Comparison of ENCODE assay signal across 12 mouse cellular contexts in the genomic region with DNA sequence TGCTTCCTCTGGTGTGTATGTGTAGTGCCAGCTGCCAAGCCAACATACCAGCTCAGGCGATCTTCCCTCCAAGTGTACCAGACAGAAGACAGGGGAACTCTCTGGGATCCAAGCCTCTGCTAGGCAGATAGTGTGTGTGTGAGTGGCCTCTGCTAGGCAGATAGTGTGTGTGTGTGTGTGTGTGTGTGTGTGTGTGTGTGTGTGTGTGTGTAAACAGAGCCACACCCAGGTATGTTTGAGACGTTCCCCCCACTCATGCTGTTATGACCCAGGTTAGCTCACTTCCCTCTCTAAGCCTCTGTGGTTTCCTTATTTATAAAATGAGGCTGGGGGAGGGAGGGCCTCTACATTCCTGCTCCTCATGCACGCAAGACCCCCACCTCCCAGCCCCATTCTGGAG. TPM values are rescaled to one million over a fixed set of nuclear protein-coding genes. Genes with fewer than 3 reads are reported as not detected.
A peak's percentile ranks its signal among the peaks of the same experiment; 100 is the strongest.
DNase-seq lines count a peak whose midpoint lies in the region; ATAC-seq lines count a peak whose summit lies in the region.
"Had no signal": no experiment of that assay in that cellular context is flagged by ENCODE, and none has a peak within 500 bp of the region (broad histone marks: within the 10 kb centered on the region; RNA-seq: fewer than 3 reads in every experiment).

No protein-coding gene starts in this region.

- H3K9ac ChIP-seq in hindbrain, embryonic 12.5 days = no peak overlapping the region
- peak overlapping the region; percentile 42 for H3K9ac ChIP-seq in intestine, embryonic 16.5 days (ENCODE audit: low read depth, low read length)
- H3K9ac ChIP-seq: heart, embryonic 13.5 days had no signal

- peaks cover 49% of the 10 kb centered on the region for H3K4me1 ChIP-seq in hindbrain, embryonic 10.5 days (replicated peaks)
- 0 out of 2 replicates have a peak, but pooled peaks cover 6% of the 10 kb centered on the region for H3K4me1 ChIP-seq in hindbrain, embryonic 12.5 days
- H3K4me1 ChIP-seq in intestine, embryonic 16.5 days (ENCODE audit: control insufficient read depth, insufficient read depth, low read length) = peaks cover 13% of the 10 kb centered on the region

- H3K9me3 ChIP-seq in hindbrain, embryonic 10.5 days = no peaks in the 10 kb centered on the region
- no peaks in the 10 kb centered on the region for H3K9me3 ChIP-seq in hindbrain, embryonic 12.5 days (replicated peaks)
- H3K9me3 ChIP-seq in intestine, embryonic 16.5 days (ENCODE audit: control insufficient read depth, low read length) = no peaks in the 10 kb centered on the region
- H3K9me3 ChIP-seq: heart, embryonic 13.5 days had no signal

- 69% methylated on average over 3 of the region's 3 CpGs for WGBS in hindbrain, embryonic 10.5 days
- 81% methylated on average over 3 of the region's 3 CpGs for WGBS in hindbrain, embryonic 12.5 days
- 37% methylated on average over 3 of the region's 3 CpGs for WGBS in intestine, embryonic 16.5 days

- no peak for ATAC-seq in hindbrain, embryonic 12.5 days (ENCODE audit: low FRiP score)
- ATAC-seq in activated CD4-positive, CD25-positive, alpha-beta regulatory T cell, adult 4 months = peak; percentile 55
- peak; percentile 41 for ATAC-seq in intestine, embryonic 16.5 days
- peak; percentile 60 for ATAC-seq in megakaryocyte, adult 5-6 weeks (ENCODE audit: poor library complexity, severe bottlenecking)

- no peak overlapping the region for H3K4me3 ChIP-seq in hindbrain, embryonic 10.5 days
- no peak overlapping the region for H3K4me3 ChIP-seq in hindbrain, embryonic 12.5 days
- H3K4me3 ChIP-seq in intestine, embryonic 16.5 days (ENCODE audit: low read length) = no peak overlapping the region
- H3K4me3 ChIP-seq: heart, embryonic 13.5 days; myocyte had no signal

- DNase-seq in hindbrain, embryonic 10.5 days (ENCODE audit: low spot score) = no peak
- DNase-seq in left cerebral cortex, adult 18-20 months (ENCODE audit: low spot score in 2 of 2) = no peak
- DNase-seq in frontal cortex, postnatal 25 days (ENCODE audit: low spot score in 2 of 2) = no peak
- DNase-seq in adrenal gland, postnatal 4 days (ENCODE audit: low spot score in 2 of 2) = no peak
- DNase-seq: adrenal gland, adult 8-10 months had no signal

- H3K36me3 ChIP-seq in hindbrain, embryonic 10.5 days = no peaks in the 10 kb centered on the region
- H3K36me3 ChIP-seq in hindbrain, embryonic 12.5 days = no peaks in the 10 kb centered on the region
- no peaks in the 10 kb centered on the region for H3K36me3 ChIP-seq in intestine, embryonic 16.5 days (ENCODE audit: control insufficient read depth, insufficient read depth, low read length)
- H3K36me3 ChIP-seq: heart, embryonic 13.5 days had no signal

- no peaks in the 10 kb centered on the region for H3K27me3 ChIP-seq in hindbrain, embryonic 10.5 days (ENCODE audit: insufficient read depth, poor library complexity, severe bottlenecking)
- H3K27me3 ChIP-seq in hindbrain, embryonic 12.5 days = 0 out of 2 replicates have a peak, but pooled peaks cover under 1% of the 10 kb centered on the region
- no peaks in the 10 kb centered on the region for H3K27me3 ChIP-seq in intestine, embryonic 16.5 days (replicated peaks; ENCODE audit: control insufficient read depth, insufficient read depth, low read length)

- H3K4me2 ChIP-seq in hindbrain, embryonic 12.5 days (replicated peaks) = no peak overlapping the region
- H3K4me2 ChIP-seq in intestine, embryonic 16.5 days (ENCODE audit: low read depth, low read length) = peak overlapping the region; percentile 17; the same call in 1 of the 2 replicates
- H3K4me2 ChIP-seq: heart, embryonic 13.5 days had no signal

- H3K27ac ChIP-seq in hindbrain, embryonic 10.5 days = peak overlapping the region; percentile 42
- H3K27ac ChIP-seq in hindbrain, embryonic 12.5 days = no peak overlapping the region
- H3K27ac ChIP-seq in intestine, embryonic 16.5 days (ENCODE audit: low read length) = peak overlapping the region; percentile 60
- H3K27ac ChIP-seq: heart, embryonic 13.5 days had no signal

RNA-seq across cellular contexts. Expression of a gene that starts 10.7 kb away (rescaled TPM):
- 40.9 and 51.2 TPM in 2 replicates for polyA plus RNA-seq in hindbrain, embryonic 10.5 days (2016; fragmentation: Nextera tagmentation; extraction: Ambion mirVana)
- polyA plus RNA-seq in hindbrain, embryonic 12.5 days (2016; fragmentation: Nextera tagmentation; extraction: Ambion mirVana) = 23.8 and 27.6 TPM in 2 replicates
- polyA plus RNA-seq in activated CD4-positive, CD25-positive, alpha-beta regulatory T cell, adult 4 months (2017; shearing (Covaris generic)) = 10 to 100 TPM; 33.9 to 35.5 TPM
- polyA plus RNA-seq in intestine, embryonic 16.5 days (2015; fragmentation: Nextera tagmentation; extraction: Ambion mirVana) = 11.9 and 13.4 TPM in 2 replicates
- 21.3 and 23.2 TPM in 2 replicates for total RNA-seq in megakaryocyte, adult 5-6 weeks (2015)
- total RNA-seq in megakaryocyte, adult 5-6 weeks (2017) = 48.0 and 54.2 TPM in 2 replicates
- total RNA-seq in left cerebral cortex, adult 18-20 months (2021) = 10 to 100 TPM; 17.0 to 17.1 TPM
- 10 to 100 TPM; 23.5 to 24.4 TPM for total RNA-seq in adrenal gland, postnatal 4 days (2021)

RNA-seq across cellular contexts. Expression of a gene that starts 31.6 kb away (rescaled TPM):
- not detected in 2 replicates for polyA plus RNA-seq in hindbrain, embryonic 10.5 days (2016; fragmentation: Nextera tagmentation; extraction: Ambion mirVana)
- not detected in 2 replicates for polyA plus RNA-seq in hindbrain, embryonic 12.5 days (2016; fragmentation: Nextera tagmentation; extraction: Ambion mirVana)
- 1 to 10 TPM in 1 of 2 experiments, under 1 TPM in 1; 0.98 to 3.8 TPM for polyA plus RNA-seq in activated CD4-positive, CD25-positive, alpha-beta regulatory T cell, adult 4 months (2017; shearing (Covaris generic))
- 0.70 and 0.80 TPM in 2 replicates for polyA plus RNA-seq in intestine, embryonic 16.5 days (2015; fragmentation: Nextera tagmentation; extraction: Ambion mirVana)
- total RNA-seq in megakaryocyte, adult 5-6 weeks (2015) = not detected in 2 replicates
- total RNA-seq in megakaryocyte, adult 5-6 weeks (2017) = not detected in 2 replicates
- total RNA-seq in left cerebral cortex, adult 18-20 months (2021) = not detected
- not detected for total RNA-seq in adrenal gland, postnatal 4 days (2021)
- total RNA-seq: adrenal gland, adult 8-10 months; layer of hippocampus, postnatal 14 days had no signal
- polyA plus RNA-seq: heart, embryonic 13.5 days; myocyte had no signal

RNA-seq across cellular contexts. Expression of a gene that starts 52.4 kb away (rescaled TPM):
- polyA plus RNA-seq in hindbrain, embryonic 10.5 days (2016; fragmentation: Nextera tagmentation; extraction: Ambion mirVana) = 32.1 and 52.5 TPM in 2 replicates
- 83.7 and 98.3 TPM in 2 replicates for polyA plus RNA-seq in hindbrain, embryonic 12.5 days (2016; fragmentation: Nextera tagmentation; extraction: Ambion mirVana)
- polyA plus RNA-seq in activated CD4-positive, CD25-positive, alpha-beta regulatory T cell, adult 4 months (2017; shearing (Covaris generic)) = 1 to 10 TPM; 5.2 to 5.6 TPM
- 17.0 and 24.3 TPM in 2 replicates for polyA plus RNA-seq in intestine, embryonic 16.5 days (2015; fragmentation: Nextera tagmentation; extraction: Ambion mirVana)
- total RNA-seq in megakaryocyte, adult 5-6 weeks (2015) = 42.4 and 46.0 TPM in 2 replicates
- 8.0 and 11.6 TPM in 2 replicates for total RNA-seq in megakaryocyte, adult 5-6 weeks (2017)
- total RNA-seq in left cerebral cortex, adult 18-20 months (2021) = 100 to 1,000 TPM; 202 to 209 TPM
- 100 to 1,000 TPM; 199 to 212 TPM for total RNA-seq in adrenal gland, postnatal 4 days (2021)
